Mouse (Mus musculus): ENCODE data around the gene Fubp3.

Gene Fubp3

DNA sequence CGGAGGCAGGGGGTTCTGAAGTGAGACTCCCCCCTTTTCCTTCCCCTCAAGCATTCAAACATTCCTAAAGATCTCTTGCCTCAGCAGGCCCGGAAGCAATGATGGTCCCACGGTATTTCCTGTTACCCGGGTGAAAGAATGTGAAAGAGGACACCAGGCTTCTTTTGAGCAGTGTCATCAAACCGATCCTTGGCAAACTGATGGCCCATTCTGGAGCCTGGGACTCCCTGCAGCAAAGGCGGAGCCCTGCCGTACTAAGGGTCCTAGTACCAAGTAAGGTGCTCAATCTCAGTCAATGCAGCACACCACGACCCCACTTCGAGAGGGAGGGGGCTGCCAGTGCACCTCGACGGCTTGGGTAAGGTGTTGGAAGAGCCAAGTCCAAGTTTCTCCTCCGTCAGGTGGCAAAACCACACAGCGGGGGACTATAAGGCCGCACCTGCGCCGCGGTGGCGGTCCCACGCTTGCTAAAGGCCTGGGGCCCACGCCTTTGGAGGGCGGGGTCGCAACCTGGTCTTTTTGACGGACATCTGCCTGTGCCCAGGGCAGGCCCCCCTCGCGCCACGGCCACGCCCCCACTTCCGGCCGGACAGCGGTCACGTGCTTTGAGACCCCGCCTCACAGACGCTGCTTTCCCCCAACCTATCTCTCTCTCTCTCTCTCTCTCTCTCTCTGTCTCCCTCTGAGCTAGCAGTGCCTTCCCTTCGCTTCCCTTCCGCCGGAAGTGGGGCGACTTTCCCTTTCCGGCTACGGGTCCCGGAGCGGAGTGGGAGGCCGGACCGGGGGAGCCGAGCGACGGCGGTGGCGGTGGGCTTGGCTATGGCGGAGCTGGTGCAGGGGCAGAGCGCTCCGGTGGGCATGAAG is at the start of gene Fubp3:
Gene Fubp3, plus strand, starts transcription at position 601 of the 864 bp plus-strand sequence.
- Histone ChIP-seq H3K4me3 (replicated peaks; ENCODE audit: low read length) (peak within 1 kb of the TSS; percentile 98), H3K9me3 (ENCODE audit: low read length) (peaks cover 10% of the 10 kb centered on the region), H3K27me3 (ENCODE audit: insufficient read depth, low read length) (no peaks in the 10 kb centered on the region), H3K36me3 (ENCODE audit: insufficient read depth, low read length) (peaks cover 31% of the 10 kb centered on the region), H3K4me1 (replicated peaks; ENCODE audit: low read depth, low read length) (peaks cover 68% of the 10 kb centered on the region)
- TF ChIP-seq NANOG (IDR thresholded peaks at IDR 0.05; ENCODE audit: borderline replicate concordance, low read length) = peak; percentile 94
- TF ChIP-seq CTCF (conservative IDR thresholded peaks at IDR 0.05; ENCODE audit: low read length) = no peak
- TF ChIP-seq POU5F1 (IDR thresholded peaks at IDR 0.05; ENCODE audit: borderline replicate concordance, low read length) = no peak

DNA sequence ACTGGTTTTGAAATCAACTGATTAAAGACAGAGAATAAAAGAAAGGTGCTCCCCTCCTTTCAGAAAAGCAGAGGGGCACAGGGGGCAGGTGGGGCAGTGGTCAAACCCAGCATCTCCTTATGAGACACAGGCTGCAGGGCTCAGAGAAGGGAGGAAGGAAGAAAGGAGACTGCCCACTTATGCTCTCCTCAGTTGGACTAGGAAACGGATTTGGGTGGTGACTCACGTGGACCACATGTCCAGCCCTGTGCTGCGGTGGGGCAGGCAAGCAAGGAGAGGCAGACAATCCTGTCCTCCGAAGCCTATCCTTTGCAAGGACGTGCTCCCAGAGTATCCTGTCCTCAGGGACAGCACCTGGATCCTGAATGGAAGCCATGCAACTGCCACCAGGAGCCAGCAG is 47.8 kb upstream of the Fubp3 start:
- Histone ChIP-seq H3K4me3 (replicated peaks; ENCODE audit: low read length) (no peak overlapping the region), H3K36me3 (ENCODE audit: insufficient read depth, low read length) (peaks cover 13% of the 10 kb centered on the region), H3K4me1 (replicated peaks; ENCODE audit: low read depth, low read length) (peaks cover 45% of the 10 kb centered on the region), H3K27me3 (ENCODE audit: insufficient read depth, low read length) (peaks cover 7% of the 10 kb centered on the region; the same call in 1 of the 2 replicates), H3K9me3 (ENCODE audit: low read length) (no peaks in the 10 kb centered on the region)
- TF ChIP-seq NANOG (IDR thresholded peaks at IDR 0.05; ENCODE audit: borderline replicate concordance, low read length) (no peak), CTCF (conservative IDR thresholded peaks at IDR 0.05; ENCODE audit: low read length) (no peak), POU5F1 (IDR thresholded peaks at IDR 0.05; ENCODE audit: borderline replicate concordance, low read length) (no peak)

GRCm38 (mm10) chr2:31525778-31526177 is 46.7 kb upstream of the Fubp3 start:
- H3K4me1 ChIP-seq (replicated peaks; ENCODE audit: low read depth, low read length) = peaks cover 56% of the 10 kb centered on the region
- H3K4me3 ChIP-seq (replicated peaks; ENCODE audit: low read length) = no peak overlapping the region
- H3K9me3 ChIP-seq (ENCODE audit: low read length) = no peaks in the 10 kb centered on the region
- TF ChIP-seq NANOG (IDR thresholded peaks at IDR 0.05; ENCODE audit: borderline replicate concordance, low read length) (no peak), CTCF (conservative IDR thresholded peaks at IDR 0.05; ENCODE audit: low read length) (no peak), POU5F1 (IDR thresholded peaks at IDR 0.05; ENCODE audit: borderline replicate concordance, low read length) (no peak)
- peaks cover 7% of the 10 kb centered on the region; the same call in 1 of the 2 replicates for H3K27me3 ChIP-seq (ENCODE audit: insufficient read depth, low read length)
- peaks cover 7% of the 10 kb centered on the region for H3K36me3 ChIP-seq (ENCODE audit: insufficient read depth, low read length)

DNA sequence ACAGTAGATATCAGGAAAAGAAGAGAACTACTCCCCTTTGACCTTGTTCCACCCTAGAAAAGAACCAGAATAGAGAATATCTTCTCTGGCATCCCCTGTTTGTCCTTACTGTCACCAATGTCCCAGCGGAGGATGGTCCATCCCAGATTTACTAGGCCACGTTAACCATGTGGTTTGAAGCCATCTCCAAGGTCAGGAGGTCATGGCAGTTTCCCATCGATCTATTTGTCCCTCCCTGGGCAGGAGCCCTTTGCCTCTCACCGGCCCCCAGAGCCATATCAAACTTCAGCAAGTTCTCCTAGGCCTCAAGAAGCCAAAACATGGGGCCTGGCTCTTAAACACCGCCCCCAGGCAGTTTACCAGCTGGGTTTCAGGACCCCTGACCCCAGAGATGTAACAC is 42.2 kb upstream of the Fubp3 start:
- no peak for TF ChIP-seq POU5F1 (IDR thresholded peaks at IDR 0.05; ENCODE audit: borderline replicate concordance, low read length)
- no peak for TF ChIP-seq CTCF (conservative IDR thresholded peaks at IDR 0.05; ENCODE audit: low read length)
- no peak for TF ChIP-seq NANOG (IDR thresholded peaks at IDR 0.05; ENCODE audit: borderline replicate concordance, low read length)

GRCm38 (mm10) chr2:31537054-31537453 is 35.4 kb upstream of the Fubp3 start:
- no peaks in the 10 kb centered on the region for H3K9me3 ChIP-seq (ENCODE audit: low read length)
- no peak for TF ChIP-seq NANOG (IDR thresholded peaks at IDR 0.05; ENCODE audit: borderline replicate concordance, low read length)
- TF ChIP-seq CTCF (conservative IDR thresholded peaks at IDR 0.05; ENCODE audit: low read length) = no peak
- TF ChIP-seq POU5F1 (IDR thresholded peaks at IDR 0.05; ENCODE audit: borderline replicate concordance, low read length) = no peak
- peaks cover 27% of the 10 kb centered on the region for H3K4me1 ChIP-seq (replicated peaks; ENCODE audit: low read depth, low read length)

More for the DNA sequence above, 42.2 kb upstream of the Fubp3 start:
- H3K9me3 ChIP-seq (ENCODE audit: low read length) = no peaks in the 10 kb centered on the region
- H3K4me3 ChIP-seq (replicated peaks; ENCODE audit: low read length) = peak overlapping the region; percentile 62
- H3K4me1 ChIP-seq (replicated peaks; ENCODE audit: low read depth, low read length) = peaks cover 63% of the 10 kb centered on the region
- no peaks in the 10 kb centered on the region for H3K27me3 ChIP-seq (ENCODE audit: insufficient read depth, low read length)
- no peaks in the 10 kb centered on the region for H3K36me3 ChIP-seq (ENCODE audit: insufficient read depth, low read length)

DNA sequence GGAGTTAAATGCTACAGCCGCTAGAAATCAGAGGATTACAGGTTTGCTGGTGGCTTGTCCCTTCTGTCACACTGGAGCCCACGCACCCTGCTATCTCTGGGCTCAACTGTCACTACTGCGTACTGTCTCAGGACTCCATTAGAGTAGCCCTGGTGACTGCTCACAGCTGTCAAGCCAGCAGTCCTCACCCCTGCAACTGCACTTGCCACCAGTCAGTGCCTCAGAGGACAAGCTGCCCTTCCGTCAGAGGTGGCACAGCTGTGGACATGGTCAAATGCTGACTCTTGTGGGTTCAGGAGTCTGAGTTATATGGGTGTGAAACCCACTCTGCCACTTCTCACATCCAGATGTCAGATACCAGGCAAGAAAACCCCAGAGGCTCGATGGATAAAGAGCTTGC is 33.7 kb upstream of the Fubp3 start:
- H3K27me3 ChIP-seq (ENCODE audit: insufficient read depth, low read length) = peaks cover 18% of the 10 kb centered on the region; the same call in 1 of the 2 replicates
- H3K9me3 ChIP-seq (ENCODE audit: low read length) = no peaks in the 10 kb centered on the region
- H3K4me3 ChIP-seq (replicated peaks; ENCODE audit: low read length) = no peak overlapping the region
- TF ChIP-seq NANOG (IDR thresholded peaks at IDR 0.05; ENCODE audit: borderline replicate concordance, low read length) = no peak
- no peak for TF ChIP-seq POU5F1 (IDR thresholded peaks at IDR 0.05; ENCODE audit: borderline replicate concordance, low read length)
- no peak for TF ChIP-seq CTCF (conservative IDR thresholded peaks at IDR 0.05; ENCODE audit: low read length)
- H3K36me3 ChIP-seq (ENCODE audit: insufficient read depth, low read length) = no peaks in the 10 kb centered on the region
- peaks cover 34% of the 10 kb centered on the region for H3K4me1 ChIP-seq (replicated peaks; ENCODE audit: low read depth, low read length)

More at GRCm38 (mm10) chr2:31537054-31537453, 35.4 kb upstream of the Fubp3 start:
- Histone ChIP-seq H3K36me3 (ENCODE audit: insufficient read depth, low read length) (no peaks in the 10 kb centered on the region), H3K4me3 (replicated peaks; ENCODE audit: low read length) (no peak overlapping the region), H3K27me3 (ENCODE audit: insufficient read depth, low read length) (peaks cover 18% of the 10 kb centered on the region; the same call in 1 of the 2 replicates)

- TF ChIP-seq POU5F1 (IDR thresholded peaks at IDR 0.05; ENCODE audit: borderline replicate concordance, low read length) (no peak), CTCF (conservative IDR thresholded peaks at IDR 0.05; ENCODE audit: low read length) (no peak), NANOG (IDR thresholded peaks at IDR 0.05; ENCODE audit: borderline replicate concordance, low read length) (no peak)
Measured at GRCm38 (mm10) chr2:31541581-31541980, 30.9 kb upstream of the Fubp3 start.

DNA sequence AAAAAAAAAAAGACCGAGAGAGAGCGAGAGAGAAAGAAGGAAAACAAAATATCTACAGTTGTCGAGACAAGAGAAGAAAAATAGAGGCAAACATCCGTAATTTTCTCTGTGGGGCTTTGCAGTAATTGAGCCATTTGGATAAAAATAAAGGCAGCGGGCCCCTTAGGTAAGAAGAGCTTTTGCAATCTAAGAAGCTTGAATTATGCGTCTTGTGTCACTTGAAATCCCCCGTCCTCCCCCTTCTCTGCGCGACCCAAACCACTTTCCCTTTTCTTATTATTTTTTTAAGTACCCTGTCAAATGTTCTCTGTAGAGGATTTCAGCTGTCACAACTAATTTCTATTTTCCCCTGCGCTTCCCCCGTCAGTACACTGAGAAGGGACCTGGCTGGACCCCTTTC is 24.7 kb upstream of the Fubp3 start:
- no peak overlapping the region for H3K4me3 ChIP-seq (replicated peaks; ENCODE audit: low read length)
- H3K4me1 ChIP-seq (replicated peaks; ENCODE audit: low read depth, low read length) = peaks cover 78% of the 10 kb centered on the region
- no peak for TF ChIP-seq POU5F1 (IDR thresholded peaks at IDR 0.05; ENCODE audit: borderline replicate concordance, low read length)
- TF ChIP-seq CTCF (conservative IDR thresholded peaks at IDR 0.05; ENCODE audit: low read length) = no peak
- TF ChIP-seq NANOG (IDR thresholded peaks at IDR 0.05; ENCODE audit: borderline replicate concordance, low read length) = no peak
- no peaks in the 10 kb centered on the region for H3K9me3 ChIP-seq (ENCODE audit: low read length)
- no peaks in the 10 kb centered on the region for H3K36me3 ChIP-seq (ENCODE audit: insufficient read depth, low read length)
- H3K27me3 ChIP-seq (ENCODE audit: insufficient read depth, low read length) = no peaks in the 10 kb centered on the region

More at GRCm38 (mm10) chr2:31541581-31541980, 30.9 kb upstream of the Fubp3 start:
- Histone ChIP-seq H3K4me3 (replicated peaks; ENCODE audit: low read length) (no peak overlapping the region), H3K4me1 (replicated peaks; ENCODE audit: low read depth, low read length) (peaks cover 55% of the 10 kb centered on the region), H3K9me3 (ENCODE audit: low read length) (no peaks in the 10 kb centered on the region), H3K36me3 (ENCODE audit: insufficient read depth, low read length) (no peaks in the 10 kb centered on the region), H3K27me3 (ENCODE audit: insufficient read depth, low read length) (peaks cover 13% of the 10 kb centered on the region; the same call in 1 of the 2 replicates)
